Mouse (Mus musculus): ENCODE data around the gene Ltbp2. TPM values are rescaled to one million over a fixed set of nuclear protein-coding genes. Genes with fewer than 3 reads are reported as not detected.

The Ltbp2 gene
- polyA plus RNA-seq, 1 experiment = 19.7 TPM

DNA sequence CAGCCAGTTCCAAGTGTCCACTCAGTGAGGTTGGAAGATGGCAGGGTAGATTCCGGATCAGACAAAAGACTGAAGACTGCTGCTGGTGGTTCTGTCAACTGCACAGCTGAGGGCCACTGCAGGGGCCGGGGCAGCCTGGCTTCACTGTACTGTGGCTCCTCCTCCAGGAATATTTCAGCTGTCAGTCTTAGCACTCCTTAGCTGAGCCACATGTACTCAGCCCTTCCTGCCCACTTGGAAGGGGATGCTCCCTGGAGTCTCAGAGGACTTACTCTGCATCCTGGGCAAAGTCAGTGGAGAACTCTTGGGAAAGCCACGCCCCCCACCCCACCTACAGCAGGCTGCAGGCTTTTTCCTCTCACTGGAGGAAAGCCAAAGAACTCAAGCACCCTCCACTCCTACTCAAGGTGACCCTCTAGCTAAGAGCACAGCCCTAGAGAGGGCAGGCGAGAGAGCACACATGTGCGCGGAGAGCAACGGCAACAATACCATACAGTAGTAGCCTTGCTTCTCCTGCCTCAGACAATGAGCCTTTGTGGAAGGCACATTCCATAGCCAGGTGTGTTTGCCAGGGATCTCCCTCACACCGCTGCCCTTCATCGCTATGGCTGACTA lies 71.0 kb downstream of the Ltbp2 start:
- Histone ChIP-seq H3K4me2 (ENCODE audit: low read depth) (no peak overlapping the region), H3K4me3 (no peak overlapping the region), H3K36me3 (ENCODE audit: control insufficient read depth, insufficient read depth) (no peaks in the 10 kb centered on the region), H3K79me2 (ENCODE audit: control insufficient read depth, insufficient read depth) (no peaks in the 10 kb centered on the region), H3K27me3 (ENCODE audit: control insufficient read depth, insufficient read depth, insufficient read length) (no peaks in the 10 kb centered on the region), H3ac (ENCODE audit: control insufficient read depth, insufficient read length) (no peak overlapping the region)
- no peak for TF ChIP-seq USF1 (IDR thresholded peaks at IDR 0.05; ENCODE audit: low read depth)
- no peak for TF ChIP-seq CEBPB (IDR thresholded peaks at IDR 0.05; ENCODE audit: insufficient read depth, poor library complexity, severe bottlenecking)
- no peak for TF ChIP-seq TCF3 (IDR thresholded peaks at IDR 0.05; ENCODE audit: insufficient read length, low read depth)
- TF ChIP-seq SRF (IDR thresholded peaks at IDR 0.05; ENCODE audit: control insufficient read depth, insufficient read length, low read depth) = no peak
- no peak for TF ChIP-seq MYOG (IDR thresholded peaks at IDR 0.05; ENCODE audit: control insufficient read depth in 1 of 3, insufficient read depth in 1 of 3, insufficient read length in 2 of 3, low read depth in 2 of 3)
- TF ChIP-seq MYOD1 (IDR thresholded peaks at IDR 0.05; ENCODE audit: control insufficient read depth in 1 of 3, insufficient read length in 2 of 3, low read depth in 2 of 3) = no peak
- no peak for TF ChIP-seq MAX (IDR thresholded peaks at IDR 0.05; ENCODE audit: low read depth)
- TF ChIP-seq POLR2AphosphoS2 (IDR thresholded peaks at IDR 0.05; ENCODE audit: insufficient read length, low read depth) = no peak
- no peak for TF ChIP-seq E2F4 (IDR thresholded peaks at IDR 0.05; ENCODE audit: insufficient read depth)
- TF ChIP-seq REST (IDR thresholded peaks at IDR 0.05; ENCODE audit: insufficient read depth, insufficient read length) = no peak
- no peak for TF ChIP-seq POLR2A (IDR thresholded peaks at IDR 0.05; ENCODE audit: insufficient read length, low read depth)

DNA sequence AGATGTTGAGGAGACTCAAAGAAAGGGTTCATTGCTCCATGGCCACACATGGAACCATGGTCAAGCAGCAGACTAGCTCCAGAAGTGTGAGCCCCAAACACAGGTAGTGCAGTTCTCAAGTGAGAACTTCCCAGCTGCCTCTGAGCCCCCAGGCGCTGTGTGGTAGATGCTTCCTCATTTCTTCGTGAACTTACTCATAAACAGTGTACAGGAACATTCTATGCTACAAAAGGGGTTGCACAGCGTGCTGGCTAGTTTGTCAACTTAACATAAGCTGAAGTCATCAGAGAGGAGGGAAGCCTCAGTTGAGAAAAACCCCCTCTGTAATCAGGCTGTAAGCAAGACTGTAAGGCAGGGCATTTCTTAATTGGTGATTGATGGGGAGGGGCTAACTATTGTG lies 73.7 kb downstream of the Ltbp2 start:
- TF ChIP-seq POLR2A (IDR thresholded peaks at IDR 0.05; ENCODE audit: insufficient read length, low read depth) (no peak), MYOG (IDR thresholded peaks at IDR 0.05; ENCODE audit: control insufficient read depth in 1 of 3, insufficient read depth in 1 of 3, insufficient read length in 2 of 3, low read depth in 2 of 3) (no peak), SRF (IDR thresholded peaks at IDR 0.05; ENCODE audit: control insufficient read depth, insufficient read length, low read depth) (no peak), TCF12 (IDR thresholded peaks at IDR 0.05; ENCODE audit: insufficient read depth, poor library complexity, severe bottlenecking) (no peak), TCF3 (IDR thresholded peaks at IDR 0.05; ENCODE audit: insufficient read length, low read depth) (no peak), MAX (IDR thresholded peaks at IDR 0.05; ENCODE audit: low read depth) (no peak), USF1 (IDR thresholded peaks at IDR 0.05; ENCODE audit: low read depth) (no peak)
- Histone ChIP-seq H3K36me3 (ENCODE audit: control insufficient read depth, insufficient read depth) (peaks cover 4% of the 10 kb centered on the region), H3K4me2 (ENCODE audit: low read depth) (no peak overlapping the region), H3K79me2 (ENCODE audit: control insufficient read depth, insufficient read depth) (no peaks in the 10 kb centered on the region), H3K4me3 (no peak overlapping the region), H3K27me3 (ENCODE audit: control insufficient read depth, insufficient read depth, insufficient read length) (no peaks in the 10 kb centered on the region), H3ac (ENCODE audit: control insufficient read depth, insufficient read length) (no peak overlapping the region)

GRCm38 (mm10) chr12:84801532-84802110 lies 74.7 kb downstream of the Ltbp2 start:
- Histone ChIP-seq H3K4me2 (ENCODE audit: low read depth) (no peak overlapping the region), H3K36me3 (ENCODE audit: control insufficient read depth, insufficient read depth) (peaks cover 4% of the 10 kb centered on the region), H3K79me2 (ENCODE audit: control insufficient read depth, insufficient read depth) (no peaks in the 10 kb centered on the region), H3ac (ENCODE audit: control insufficient read depth, insufficient read length) (no peak overlapping the region), H3K4me3 (no peak overlapping the region), H3K27me3 (ENCODE audit: control insufficient read depth, insufficient read depth, insufficient read length) (no peaks in the 10 kb centered on the region)
- TF ChIP-seq MYOD1 (IDR thresholded peaks at IDR 0.05; ENCODE audit: control insufficient read depth in 1 of 3, insufficient read length in 2 of 3, low read depth in 2 of 3) (peak in 1 of 3 experiments; percentile 76), MYOG (IDR thresholded peaks at IDR 0.05; ENCODE audit: control insufficient read depth in 1 of 3, insufficient read depth in 1 of 3, insufficient read length in 2 of 3, low read depth in 2 of 3) (peak; percentile 21 to 75 (median 29)), MAX (IDR thresholded peaks at IDR 0.05; ENCODE audit: low read depth) (no peak), REST (IDR thresholded peaks at IDR 0.05; ENCODE audit: insufficient read depth, insufficient read length) (no peak), CEBPB (IDR thresholded peaks at IDR 0.05; ENCODE audit: insufficient read depth, poor library complexity, severe bottlenecking) (no peak), USF1 (IDR thresholded peaks at IDR 0.05; ENCODE audit: low read depth) (no peak), POLR2AphosphoS2 (IDR thresholded peaks at IDR 0.05; ENCODE audit: insufficient read length, low read depth) (no peak), E2F4 (IDR thresholded peaks at IDR 0.05; ENCODE audit: insufficient read depth) (no peak), SRF (IDR thresholded peaks at IDR 0.05; ENCODE audit: control insufficient read depth, insufficient read length, low read depth) (no peak)

DNA sequence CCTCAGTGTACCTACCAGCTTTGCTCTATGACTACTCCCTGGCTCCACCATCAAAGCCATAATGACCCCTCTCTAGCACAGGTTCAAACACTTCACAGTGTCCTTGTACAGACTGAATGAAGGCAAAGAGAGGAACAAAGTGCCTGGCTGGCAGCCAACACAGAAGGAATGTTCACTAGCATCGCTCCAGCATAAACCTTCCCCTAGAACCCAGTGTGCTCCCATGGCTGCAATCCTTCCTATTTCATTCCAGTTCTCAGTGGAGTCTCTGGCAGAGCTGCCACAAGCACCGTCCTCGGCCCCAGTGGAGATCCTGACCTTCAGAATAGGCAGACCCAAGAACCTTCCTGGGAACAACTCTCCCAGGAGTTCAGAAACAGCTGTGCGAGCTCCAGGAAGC lies 75.9 kb downstream of the Ltbp2 start:
- H3K4me3 ChIP-seq = no peak overlapping the region
- no peaks in the 10 kb centered on the region for H3K27me3 ChIP-seq (ENCODE audit: control insufficient read depth, insufficient read depth, insufficient read length)
- TF ChIP-seq E2F4 (IDR thresholded peaks at IDR 0.05; ENCODE audit: insufficient read depth) (no peak), MAX (IDR thresholded peaks at IDR 0.05; ENCODE audit: low read depth) (no peak), CEBPB (IDR thresholded peaks at IDR 0.05; ENCODE audit: insufficient read depth, poor library complexity, severe bottlenecking) (no peak), POLR2AphosphoS2 (IDR thresholded peaks at IDR 0.05; ENCODE audit: insufficient read length, low read depth) (no peak), MYOD1 (IDR thresholded peaks at IDR 0.05; ENCODE audit: control insufficient read depth in 1 of 3, insufficient read length in 2 of 3, low read depth in 2 of 3) (no peak), MYOG (IDR thresholded peaks at IDR 0.05; ENCODE audit: control insufficient read depth in 1 of 3, insufficient read depth in 1 of 3, insufficient read length in 2 of 3, low read depth in 2 of 3) (no peak), POLR2A (IDR thresholded peaks at IDR 0.05; ENCODE audit: insufficient read length, low read depth) (no peak), TCF12 (IDR thresholded peaks at IDR 0.05; ENCODE audit: insufficient read depth, poor library complexity, severe bottlenecking) (no peak), TCF3 (IDR thresholded peaks at IDR 0.05; ENCODE audit: insufficient read length, low read depth) (no peak), REST (IDR thresholded peaks at IDR 0.05; ENCODE audit: insufficient read depth, insufficient read length) (no peak), SRF (IDR thresholded peaks at IDR 0.05; ENCODE audit: control insufficient read depth, insufficient read length, low read depth) (no peak), USF1 (IDR thresholded peaks at IDR 0.05; ENCODE audit: low read depth) (no peak)
- no peaks in the 10 kb centered on the region for H3K79me2 ChIP-seq (ENCODE audit: control insufficient read depth, insufficient read depth)
- H3K4me2 ChIP-seq (ENCODE audit: low read depth) = no peak overlapping the region
- peaks cover 4% of the 10 kb centered on the region for H3K36me3 ChIP-seq (ENCODE audit: control insufficient read depth, insufficient read depth)
- no peak overlapping the region for H3ac ChIP-seq (ENCODE audit: control insufficient read depth, insufficient read length)
